Mouse (Mus musculus) frontal cortex, adult (tissue): ENCODE results near the gene Upf1.

ENCODE experiments used
- ATAC-seq: cut with Nextera tagmentation; 2 replicates; pipeline ENCODE4 v1.9.2; 2017; ENCODE audit warnings: mild to moderate bottlenecking, moderate library complexity, mixed read lengths; ENCODE audit not compliant: low TSS enrichment

Gene Upf1

GRCm38 (mm10) chr8:70353194-70353817 lies at the start of gene Upf1:
Gene Upf1, minus strand, starts transcription at chr8:70353278.
- peak; percentile 72 for ATAC-seq

- ATAC-seq = no peak
These were observed 44.8 kb upstream of the Upf1 start for GRCm38 (mm10) chr8:70397611-70398563.

- ATAC-seq = no peak
These were observed 43.1 kb upstream of the Upf1 start for GRCm38 (mm10) chr8:70396184-70396583.

- no peak for ATAC-seq
These were observed 42.6 kb upstream of the Upf1 start for GRCm38 (mm10) chr8:70395649-70396048.

GRCm38 (mm10) chr8:70394269-70394998 lies 41.4 kb upstream of the Upf1 start:
- ATAC-seq = no peak

- no peak for ATAC-seq
These were observed 40.0 kb upstream of the Upf1 start for GRCm38 (mm10) chr8:70393087-70393486.

- ATAC-seq = 0 out of 2 replicates have a peak, but pooled peaks have one; percentile 19
These were observed 36.6 kb upstream of the Upf1 start for GRCm38 (mm10) chr8:70389678-70390077.

GRCm38 (mm10) chr8:70383287-70383686 lies 30.2 kb upstream of the Upf1 start:
- ATAC-seq = peak; percentile 72

GRCm38 (mm10) chr8:70380069-70380468 lies 27.0 kb upstream of the Upf1 start:
- peak; percentile 71 for ATAC-seq

- no peak for ATAC-seq
These were observed 24.0 kb upstream of the Upf1 start for GRCm38 (mm10) chr8:70377049-70377448.

GRCm38 (mm10) chr8:70376275-70376741 lies 23.2 kb upstream of the Upf1 start:
- ATAC-seq = no peak

- ATAC-seq = no peak
These were observed 22.3 kb upstream of the Upf1 start for GRCm38 (mm10) chr8:70375212-70375859.

GRCm38 (mm10) chr8:70374318-70374927 lies 21.3 kb upstream of the Upf1 start:
- 0 out of 2 replicates have a peak, but pooled peaks have one; percentile 22 for ATAC-seq

- ATAC-seq = no peak
These were observed 20.6 kb upstream of the Upf1 start, which contains the start of gene Comp for GRCm38 (mm10) chr8:70373397-70374317. Gene Comp, plus strand, starts transcription at chr8:70373558.

- no peak for ATAC-seq
These were observed 18.9 kb upstream of the Upf1 start for GRCm38 (mm10) chr8:70371951-70372350.

- ATAC-seq = no peak
These were observed 17.4 kb upstream of the Upf1 start for GRCm38 (mm10) chr8:70370476-70370875.

GRCm38 (mm10) chr8:70366588-70366987 lies 13.5 kb upstream of the Upf1 start:
- no peak for ATAC-seq

GRCm38 (mm10) chr8:70364066-70364465 lies 11.0 kb upstream of the Upf1 start:
- ATAC-seq = no peak

- no peak for ATAC-seq
These were observed 8.5 kb upstream of the Upf1 start for GRCm38 (mm10) chr8:70361484-70362032.

- no peak for ATAC-seq
These were observed 7.7 kb upstream of the Upf1 start for GRCm38 (mm10) chr8:70360769-70361168.
